Mouse (Mus musculus) lung, embryonic 14.5 days (tissue): ENCODE measurements around the gene Armh2. TPM values are rescaled to one million over a fixed set of nuclear protein-coding genes. Genes with fewer than 3 reads are reported as not detected.
A peak's percentile ranks its signal among the peaks of the same experiment; 100 is the strongest.

Source experiments
- ATAC-seq: fragments of 200-750 bp; cut with Nextera tagmentation; 2 replicates; pipeline ENCODE4 v1.8.0; 2017; ENCODE audit warnings: mild to moderate bottlenecking, moderate TSS enrichment, moderate library complexity; ENCODE audit not compliant: insufficient read depth
- DNase-seq: peaks from one replicate; pipeline ENCODE4 v3.0.0-alpha.2; 2015
- H3K27ac ChIP-seq: fragments of 300-500 bp; sonication (generic); 2 replicates; pipeline ENCODE4 v1.5.1; 2014; ENCODE audit warnings: low read depth, mild to moderate bottlenecking, moderate library complexity
- H3K27me3 ChIP-seq: fragments of 300-500 bp; sonication (generic); 2 replicates; pipeline ENCODE4 v1.6.1; 2014; ENCODE audit warnings: low read length, control low read depth; ENCODE audit not compliant: insufficient read depth
- H3K36me3 ChIP-seq: fragments of 300-500 bp; sonication (generic); 2 replicates; pipeline ENCODE4 v1.6.1; 2014; ENCODE audit warnings: control low read depth; ENCODE audit not compliant: insufficient read depth
- H3K4me1 ChIP-seq: fragments of 300-500 bp; sonication (generic); 2 replicates; pipeline ENCODE4 v1.6.1; 2014; ENCODE audit warnings: antibody characterized with exemption, control low read depth; ENCODE audit not compliant: insufficient read depth
- H3K4me2 ChIP-seq: fragments of 300-500 bp; sonication (generic); 2 replicates; pipeline ENCODE4 v1.6.1; 2014; ENCODE audit warnings: mild to moderate bottlenecking
- H3K4me3 ChIP-seq: fragments of 300-500 bp; sonication (generic); 2 replicates; pipeline ENCODE4 v1.5.1; 2014; ENCODE audit warnings: low read depth, low read length
- H3K9ac ChIP-seq: fragments of 300-500 bp; sonication (generic); 2 replicates; pipeline ENCODE4 v1.6.1; 2014
- H3K9me3 ChIP-seq: fragments of 300-500 bp; sonication (generic); 2 replicates; pipeline ENCODE4 v1.6.1; 2016; ENCODE audit warnings: low read depth, low read length, control low read depth
- CTCF ChIP-seq: IDR thresholded peaks from 2 replicates; pipeline ENCODE4 v1.5.1; 2016; ENCODE audit warnings: antibody characterized with exemption, low read depth
- WGBS: fragments of 180-500 bp; shearing (Covaris S2); extraction: QIAGEN DNeasy Blood & Tissue Kit; methylation state at CpG from one replicate; pipeline ENCODE4 v1.1.7; 2014; 5-methylcytosine and 5-hydroxymethylcytosine counted together
- polyA plus RNA-seq: library from polyadenylated mRNA; unstranded; fragments of >200 nt; fragmentation: Nextera tagmentation; extraction: Ambion mirVana; gene quantifications from 2 replicates; pipeline ENCODE4 v1.2.1, GENCODE M21; 2014

Gene Armh2
- polyA plus RNA-seq, 1 experiment from 2014 or later: not detected

- H3K27ac ChIP-seq: no peak overlapping the region
- 60% methylated on average over 4 of the region's 4 CpGs for WGBS
- H3K36me3 ChIP-seq: no peaks in the 10 kb centered on the region
- no peaks in the 10 kb centered on the region for H3K27me3 ChIP-seq
- DNase-seq (no peak), ATAC-seq (no peak)
- H3K4me2 ChIP-seq: no peak overlapping the region
- no peak overlapping the region for H3K9ac ChIP-seq
- no peaks in the 10 kb centered on the region for H3K9me3 ChIP-seq
- no peak overlapping the region for H3K4me3 ChIP-seq
- TF ChIP-seq CTCF: no peak
- H3K4me1 ChIP-seq: no peaks in the 10 kb centered on the region
Observed at GRCm38 (mm10) chr13:24724395-24724759, 16.7 kb upstream of the Armh2 start.

GRCm38 (mm10) chr13:24729128-24729527 lies 11.9 kb upstream of the Armh2 start:
- 90% methylated on average over 5 of the region's 5 CpGs for WGBS
- no peak for ATAC-seq

GRCm38 (mm10) chr13:24734502-24734901 lies 6.5 kb upstream of the Armh2 start:
- Histone ChIP-seq H3K36me3 (no peaks in the 10 kb centered on the region), H3K4me1 (no peaks in the 10 kb centered on the region), H3K27ac (no peak overlapping the region), H3K4me3 (no peak overlapping the region), H3K27me3 (no peaks in the 10 kb centered on the region), H3K9me3 (no peaks in the 10 kb centered on the region), H3K9ac (no peak overlapping the region), H3K4me2 (no peak overlapping the region)
- no peak for ATAC-seq
- DNase-seq: no peak
- no peak for TF ChIP-seq CTCF
- WGBS: 84% methylated on average over 5 of the region's 5 CpGs

More at GRCm38 (mm10) chr13:24729128-24729527, 11.9 kb upstream of the Armh2 start:
- Histone ChIP-seq H3K4me2 (no peak overlapping the region), H3K36me3 (no peaks in the 10 kb centered on the region), H3K9ac (no peak overlapping the region), H3K9me3 (no peaks in the 10 kb centered on the region), H3K27me3 (no peaks in the 10 kb centered on the region), H3K27ac (no peak overlapping the region), H3K4me1 (no peaks in the 10 kb centered on the region), H3K4me3 (no peak overlapping the region)
- no peak for TF ChIP-seq CTCF
- DNase-seq: no peak

GRCm38 (mm10) chr13:24735608-24736131 lies 5.4 kb upstream of the Armh2 start:
- no peak overlapping the region for H3K4me2 ChIP-seq
- no peak overlapping the region for H3K9ac ChIP-seq
- H3K27ac ChIP-seq: no peak overlapping the region
- no peaks in the 10 kb centered on the region for H3K4me1 ChIP-seq
- no peak for DNase-seq
- H3K27me3 ChIP-seq: no peaks in the 10 kb centered on the region
- H3K36me3 ChIP-seq: no peaks in the 10 kb centered on the region
- TF ChIP-seq CTCF: no peak
- H3K9me3 ChIP-seq: no peaks in the 10 kb centered on the region
- H3K4me3 ChIP-seq: no peak overlapping the region
- 46% methylated on average over 6 of the region's 6 CpGs for WGBS
- 0 out of 2 replicates have a peak, but pooled peaks have one; percentile 21 for ATAC-seq

GRCm38 (mm10) chr13:24747823-24748222 lies 6.8 kb downstream of the Armh2 start:
- DNase-seq: peak; percentile 17
- Histone ChIP-seq H3K4me2 (no peak overlapping the region), H3K27ac (no peak overlapping the region), H3K36me3 (peaks cover 36% of the 10 kb centered on the region), H3K9ac (no peak overlapping the region), H3K27me3 (no peaks in the 10 kb centered on the region), H3K9me3 (no peaks in the 10 kb centered on the region), H3K4me1 (no peaks in the 10 kb centered on the region), H3K4me3 (no peak overlapping the region)
- WGBS: 64% methylated on average over 3 of the region's 3 CpGs
- TF ChIP-seq CTCF: no peak
- no peak for ATAC-seq

GRCm38 (mm10) chr13:24750807-24751206 lies 9.8 kb downstream of the Armh2 start:
- 92% methylated on average over 8 of the region's 8 CpGs for WGBS

GRCm38 (mm10) chr13:24751396-24751795 lies 10.4 kb downstream of the Armh2 start:
- WGBS: 82% methylated on average over 8 of the region's 8 CpGs
- Histone ChIP-seq H3K4me2 (no peak overlapping the region), H3K36me3 (peaks cover 66% of the 10 kb centered on the region), H3K27ac (no peak overlapping the region), H3K4me1 (no peaks in the 10 kb centered on the region), H3K9me3 (no peaks in the 10 kb centered on the region), H3K4me3 (no peak overlapping the region), H3K27me3 (no peaks in the 10 kb centered on the region), H3K9ac (no peak overlapping the region)
- no peak for TF ChIP-seq CTCF
- no peak for ATAC-seq
- DNase-seq: no peak

More at GRCm38 (mm10) chr13:24750807-24751206, 9.8 kb downstream of the Armh2 start:
- Histone ChIP-seq H3K4me3 (no peak overlapping the region), H3K9me3 (no peaks in the 10 kb centered on the region), H3K9ac (no peak overlapping the region), H3K36me3 (peaks cover 62% of the 10 kb centered on the region), H3K4me2 (no peak overlapping the region), H3K27me3 (no peaks in the 10 kb centered on the region), H3K4me1 (no peaks in the 10 kb centered on the region), H3K27ac (no peak overlapping the region)
- DNase-seq: no peak
- ATAC-seq: no peak
- no peak for TF ChIP-seq CTCF

GRCm38 (mm10) chr13:24756756-24757155 lies 15.7 kb downstream of the Armh2 start:
- ATAC-seq: no peak
- Histone ChIP-seq H3K27ac (no peak overlapping the region), H3K36me3 (peaks cover 70% of the 10 kb centered on the region), H3K27me3 (no peaks in the 10 kb centered on the region), H3K9me3 (no peaks in the 10 kb centered on the region), H3K4me2 (no peak overlapping the region), H3K9ac (no peak overlapping the region), H3K4me3 (no peak overlapping the region), H3K4me1 (peaks cover 3% of the 10 kb centered on the region; the same call in 1 of the 2 replicates)
- TF ChIP-seq CTCF: no peak
- 90% methylated on average over 3 of the region's 3 CpGs for WGBS
- no peak for DNase-seq
